Mouse (Mus musculus) myocyte (in vitro differentiated cells): ENCODE results near the gene Tex33.

Experiments
- E2F4 ChIP-seq: IDR thresholded peaks from one replicate; pipeline ENCODE4 v1.6.1; 2011; ENCODE audit warnings: mild to moderate bottlenecking, control low read depth, moderate library complexity; ENCODE audit not compliant: insufficient read depth
- MAX ChIP-seq: IDR thresholded peaks from one replicate; pipeline ENCODE4 v1.6.1; 2011; ENCODE audit warnings: low read depth, mild to moderate bottlenecking, control low read depth
- POLR2A ChIP-seq: IDR thresholded peaks from one replicate; pipeline ENCODE4 v1.6.1; 2011; ENCODE audit warnings: low read depth, mild to moderate bottlenecking, control low read depth, moderate library complexity; ENCODE audit not compliant: insufficient read length
- USF1 ChIP-seq: IDR thresholded peaks from one replicate; pipeline ENCODE4 v1.6.1; 2011; ENCODE audit warnings: low read depth, mild to moderate bottlenecking, control low read depth, moderate library complexity

DNA sequence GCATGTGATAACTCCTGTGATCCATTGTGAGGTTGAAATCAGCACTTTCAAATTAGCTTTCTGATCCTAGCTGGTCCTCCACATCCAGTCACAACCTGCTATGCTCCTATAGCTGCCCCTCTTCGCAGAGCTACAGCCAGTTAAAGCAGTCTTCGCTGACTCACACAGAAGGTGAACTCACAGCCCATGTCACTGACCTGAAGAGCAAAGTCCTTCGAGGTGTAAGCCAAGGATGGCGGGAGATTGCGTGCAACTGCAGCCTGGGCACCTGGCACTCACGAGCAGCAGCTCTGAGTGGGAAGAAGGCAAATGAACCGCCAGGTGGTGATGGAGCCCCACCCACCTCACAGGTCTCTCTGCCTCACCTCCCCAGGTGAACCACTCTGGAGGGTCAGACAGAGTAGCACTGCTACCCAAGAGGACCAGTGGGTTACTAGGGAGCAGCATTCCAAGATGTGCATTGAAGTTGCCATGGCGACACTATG is at the start of gene Tex33:
- TF ChIP-seq USF1, result no peak
- no peak for TF ChIP-seq POLR2A
- TF ChIP-seq E2F4, result no peak
- no peak for TF ChIP-seq MAX
